Mouse (Mus musculus) liver, adult 2 months (tissue): Measurements from ENCODE around the gene Rer1. TPM values are rescaled to one million over a fixed set of nuclear protein-coding genes. Genes with fewer than 3 reads are reported as not detected.

Source experiments
- DNase-seq: peaks from one replicate; pipeline ENCODE4 v3.0.0-alpha.2; 2011; ENCODE audit warnings: low read depth, low spot score; ENCODE audit errors: extremely low read depth
- H3K27ac ChIP-seq: fragments of 200-500 bp; replicated peaks from 2 replicates; pipeline ENCODE4 v1.5.1; 2012; ENCODE audit warnings: low read depth, mild to moderate bottlenecking, control low read depth, inconsistent platforms, low read length; ENCODE audit not compliant: insufficient read depth
- H3K27me3 ChIP-seq: fragments of 200-500 bp; 2 replicates; pipeline ENCODE4 v1.6.1; 2012; ENCODE audit warnings: mild to moderate bottlenecking, moderate library complexity, low read length, inconsistent platforms; ENCODE audit not compliant: control insufficient read depth, insufficient read depth
- H3K36me3 ChIP-seq: fragments of 200-500 bp; 2 replicates; pipeline ENCODE4 v1.6.1; 2012; ENCODE audit warnings: low read length, inconsistent platforms; ENCODE audit not compliant: control insufficient read depth, insufficient read depth
- H3K4me1 ChIP-seq: fragments of 200-500 bp; 2 replicates; pipeline ENCODE4 v1.6.1; 2011; ENCODE audit warnings: low read length; ENCODE audit not compliant: control insufficient read depth, insufficient read depth
- H3K4me3 ChIP-seq: fragments of 200-500 bp; 2 replicates; pipeline ENCODE4 v1.5.1; 2011; ENCODE audit warnings: low read depth, mild to moderate bottlenecking, control low read depth, low read length, moderate library complexity; ENCODE audit not compliant: insufficient read depth
- H3K79me2 ChIP-seq: fragments of 200-500 bp; 2 replicates; pipeline ENCODE4 v1.6.1; 2012; ENCODE audit warnings: inconsistent platforms, mild to moderate bottlenecking, low read length, moderate library complexity; ENCODE audit not compliant: control insufficient read depth, insufficient read depth
- H3K9ac ChIP-seq: fragments of 200-500 bp; 2 replicates; pipeline ENCODE4 v1.6.1; 2012; ENCODE audit warnings: low read depth, mild to moderate bottlenecking, control low read depth, inconsistent platforms, low read length
- CTCF ChIP-seq: fragments of 200-500 bp; IDR thresholded peaks from 2 replicates; pipeline ENCODE4 v1.5.1; 2011; ENCODE audit warnings: low read depth, low read length, control low read depth
- POLR2A ChIP-seq: fragments of 200-500 bp; IDR thresholded peaks from 2 replicates; pipeline ENCODE4 v1.6.1; 2011; ENCODE audit warnings: low read length, control low read depth; ENCODE audit not compliant: insufficient read depth; ENCODE audit errors: extremely low read depth
- WGBS: fragments of 180-500 bp; shearing (Covaris S2); methylation state at CpG from one replicate; pipeline ENCODE4 v1.1.7; 2018; 5-methylcytosine and 5-hydroxymethylcytosine counted together
- polyA plus RNA-seq: library from polyadenylated mRNA; depleted of rRNA; stranded (reverse); fragments of >200 nt; gene quantifications from 2 replicates; pipeline ENCODE4 v1.2.3, GENCODE M21; 2012
- total RNA-seq: library from RNA; depleted of rRNA; stranded (reverse); fragments of >200 nt; gene quantifications from 2 replicates; pipeline ENCODE4 v1.2.3, GENCODE M21; 2014

Rer1 gene
- total and polyA plus RNA-seq, 2 experiments: 84.3 to 135 TPM

DNA sequence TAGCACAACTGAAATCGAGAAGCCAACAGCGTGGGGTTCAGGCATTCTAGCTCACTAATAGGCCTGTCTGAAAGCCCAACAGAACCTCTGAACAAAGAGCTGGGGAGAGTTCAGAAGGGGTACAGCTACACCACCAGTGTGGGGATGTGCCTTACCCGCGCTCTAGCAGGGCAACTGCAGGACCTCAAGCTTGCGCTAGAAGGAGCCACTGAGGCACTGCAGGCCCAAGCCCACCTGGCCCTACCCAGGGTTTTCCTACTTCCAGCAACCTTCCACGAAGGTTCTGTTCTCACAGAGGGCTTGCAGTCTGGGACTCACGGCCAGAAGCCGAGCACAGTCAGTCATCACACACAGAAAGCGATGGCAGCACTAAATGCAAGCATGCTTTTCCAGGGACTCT, 11.0 kb downstream of the Rer1 start:
- DNase-seq: no peak
- TF ChIP-seq POLR2A (no peak), CTCF (no peak)
- Histone ChIP-seq H3K27ac (no peak overlapping the region), H3K79me2 (peaks cover 2% of the 10 kb centered on the region; the same call in 1 of the 2 replicates), H3K27me3 (no peaks in the 10 kb centered on the region), H3K36me3 (peaks cover 37% of the 10 kb centered on the region), H3K9ac (no peak overlapping the region), H3K4me3 (no peak overlapping the region), H3K4me1 (peaks cover 11% of the 10 kb centered on the region)
- 89% methylated on average over 9 of the region's 9 CpGs for WGBS

GRCm38 (mm10) chr4:155074418-155074817, 11.8 kb downstream of the Rer1 start:
- no peaks in the 10 kb centered on the region for H3K27me3 ChIP-seq
- no peak overlapping the region for H3K4me3 ChIP-seq
- no peak overlapping the region for H3K27ac ChIP-seq
- WGBS: 45% methylated on average over 9 of the region's 9 CpGs
- peaks cover 30% of the 10 kb centered on the region for H3K36me3 ChIP-seq
- H3K4me1 ChIP-seq: peaks cover 11% of the 10 kb centered on the region
- no peak overlapping the region for H3K9ac ChIP-seq
- DNase-seq: no peak
- H3K79me2 ChIP-seq: no peaks in the 10 kb centered on the region
- TF ChIP-seq POLR2A (no peak), CTCF (no peak)

GRCm38 (mm10) chr4:155070921-155071320, 15.3 kb downstream of the Rer1 start:
- H3K4me1 ChIP-seq: peaks cover 16% of the 10 kb centered on the region
- no peak for DNase-seq
- peaks cover 21% of the 10 kb centered on the region; the same call in 1 of the 2 replicates for H3K36me3 ChIP-seq
- no peak overlapping the region for H3K4me3 ChIP-seq
- TF ChIP-seq CTCF (no peak), POLR2A (no peak)
- no peaks in the 10 kb centered on the region for H3K27me3 ChIP-seq
- H3K27ac ChIP-seq: no peak overlapping the region
- 0 out of 2 replicates have a peak, but pooled peaks cover 4% of the 10 kb centered on the region for H3K79me2 ChIP-seq
- no peak overlapping the region for H3K9ac ChIP-seq
- WGBS: 55% methylated on average over 5 of the region's 5 CpGs

- H3K4me1 ChIP-seq: peaks cover 12% of the 10 kb centered on the region
- H3K79me2 ChIP-seq: 0 out of 2 replicates have a peak, but pooled peaks cover 4% of the 10 kb centered on the region
- H3K27ac ChIP-seq: no peak overlapping the region
- no peak for DNase-seq
- H3K9ac ChIP-seq: no peak overlapping the region
- TF ChIP-seq CTCF: no peak
- TF ChIP-seq POLR2A: no peak
- no peaks in the 10 kb centered on the region for H3K27me3 ChIP-seq
- WGBS: 89% methylated on average over 13 of the region's 13 CpGs
- H3K36me3 ChIP-seq: peaks cover 21% of the 10 kb centered on the region; the same call in 1 of the 2 replicates
- no peak overlapping the region for H3K4me3 ChIP-seq
These were observed 16.0 kb downstream of the Rer1 start for GRCm38 (mm10) chr4:155070199-155070598.

GRCm38 (mm10) chr4:155069191-155069590, 17.0 kb downstream of the Rer1 start:
- Histone ChIP-seq H3K4me1 (peaks cover 11% of the 10 kb centered on the region), H3K79me2 (0 out of 2 replicates have a peak, but pooled peaks cover 4% of the 10 kb centered on the region), H3K27ac (no peak overlapping the region), H3K36me3 (peaks cover 16% of the 10 kb centered on the region; the same call in 1 of the 2 replicates), H3K27me3 (no peaks in the 10 kb centered on the region), H3K4me3 (no peak overlapping the region), H3K9ac (no peak overlapping the region)
- TF ChIP-seq CTCF (peak; percentile 65), POLR2A (no peak)
- DNase-seq: no peak
- WGBS: 63% methylated on average over 6 of the region's 6 CpGs

DNA sequence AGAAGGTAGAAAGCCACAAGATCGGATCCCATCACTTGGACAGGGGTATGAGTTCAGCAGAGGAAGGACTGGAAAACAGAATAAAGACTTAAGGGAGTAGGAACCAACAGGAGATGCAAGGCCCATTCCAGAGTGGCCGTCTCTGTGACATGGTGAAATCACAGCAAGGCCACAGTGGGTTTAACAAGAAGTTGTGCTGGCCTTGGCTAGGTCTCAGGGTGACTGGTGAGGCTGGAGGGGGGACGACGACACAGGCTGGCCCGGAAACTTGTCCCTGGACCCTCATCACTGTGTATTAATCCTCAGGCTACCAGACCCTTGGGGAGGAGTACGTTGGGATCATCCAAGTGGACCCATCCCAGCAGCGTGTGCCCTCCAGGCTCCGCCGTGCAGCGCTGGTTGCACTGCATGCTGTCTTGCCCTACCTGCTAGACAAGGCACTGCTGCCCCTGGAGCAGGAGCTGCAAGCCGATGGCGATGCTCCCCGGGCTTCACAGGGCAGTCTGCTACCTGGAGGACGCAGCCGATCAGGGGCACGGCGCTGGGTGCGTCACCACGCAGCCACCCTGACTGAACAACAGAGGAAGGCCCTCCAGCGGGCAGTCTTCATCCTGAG, 17.7 kb downstream of the Rer1 start:
- H3K9ac ChIP-seq: no peak overlapping the region
- DNase-seq: no peak
- no peak for TF ChIP-seq POLR2A
- no peak for TF ChIP-seq CTCF
- WGBS: 89% methylated on average over 20 of the region's 20 CpGs
- H3K79me2 ChIP-seq: 0 out of 2 replicates have a peak, but pooled peaks cover 4% of the 10 kb centered on the region
- H3K27me3 ChIP-seq: no peaks in the 10 kb centered on the region
- H3K36me3 ChIP-seq: peaks cover 12% of the 10 kb centered on the region; the same call in 1 of the 2 replicates
- H3K4me3 ChIP-seq: no peak overlapping the region
- H3K27ac ChIP-seq: no peak overlapping the region
- peaks cover 11% of the 10 kb centered on the region for H3K4me1 ChIP-seq
